18 mouse cellular contexts compared by ENCODE assay signal in genomic region chr12:59312703-59313102, GRCm38 (mm10).
"Had no signal": no experiment of that assay in that cellular context is flagged by ENCODE, and none has a peak within 500 bp of the region (broad histone marks: within the 10 kb centered on the region; RNA-seq: fewer than 3 reads in every experiment).

No protein-coding gene starts in this region.

- H3K9ac ChIP-seq: lung, embryonic 14.5 days; midbrain, embryonic 12.5 days; neural tube, embryonic 13.5 days; neural tube, embryonic 15.5 days had no signal

- ATAC-seq: midbrain, embryonic 16.5 days had no signal

- H3K27me3 ChIP-seq: midbrain, embryonic 12.5 days; neural tube, embryonic 13.5 days; neural tube, embryonic 15.5 days had no signal

- H3K9me3 ChIP-seq: midbrain, embryonic 10.5 days; midbrain, embryonic 12.5 days; neural tube, embryonic 13.5 days; neural tube, embryonic 15.5 days had no signal

- H3K4me3 ChIP-seq: midbrain, embryonic 10.5 days; midbrain, embryonic 12.5 days; myocyte; neural tube, embryonic 13.5 days; neural tube, embryonic 15.5 days had no signal

- H3K27ac ChIP-seq: midbrain, embryonic 10.5 days; midbrain, embryonic 12.5 days; neural tube, embryonic 13.5 days; neural tube, embryonic 15.5 days had no signal

- H3K4me1 ChIP-seq: midbrain, embryonic 12.5 days; neural tube, embryonic 13.5 days; neural tube, embryonic 15.5 days had no signal

- H3K4me2 ChIP-seq: lung, embryonic 14.5 days; midbrain, embryonic 12.5 days; neural tube, embryonic 13.5 days; neural tube, embryonic 15.5 days had no signal

- H3K36me3 ChIP-seq: midbrain, embryonic 10.5 days; midbrain, embryonic 12.5 days; neural tube, embryonic 13.5 days; neural tube, embryonic 15.5 days had no signal

- DNase-seq: lung, adult 18-20 months; lung, embryonic 14.5 days; lung, postnatal 10 days; lung, postnatal 4 days; midbrain, embryonic 14.5 days; retina, postnatal 1 day; right cerebral cortex, adult 18-20 months; right cerebral cortex, postnatal 25 days; right cerebral cortex, postnatal 4 days; thymus, adult 18-20 months; thymus, postnatal 25 days; thymus, postnatal 4 days had no signal
